Mouse (Mus musculus): Measurements from ENCODE around the gene Rad52. TPM values are rescaled to one million over a fixed set of nuclear protein-coding genes. Genes with fewer than 3 reads are reported as not detected.

Gene Rad52
- polyA plus RNA-seq (2012; ENCODE audit: insufficient read depth, low replicate concordance) = 16.3 and 37.0 TPM in 2 replicates

- Histone ChIP-seq H3K4me3 (replicated peaks) (peak within 1 kb of the TSS; percentile 96), H3K27me3 (replicated peaks) (no peaks in the 10 kb centered on the region), H3K9me3 (no peaks in the 10 kb centered on the region), H3K4me1 (peaks cover 26% of the 10 kb centered on the region), H3K36me3 (replicated peaks; ENCODE audit: low read length) (peaks cover 16% of the 10 kb centered on the region)
- peak; percentile 57; the same call in 1 of the 3 replicates for TF ChIP-seq GATA1 (IDR thresholded peaks at IDR 0.05; ENCODE audit: borderline replicate concordance, low read length)
- no peak for TF ChIP-seq FLI1 (IDR thresholded peaks at IDR 0.05; ENCODE audit: low read length)
These were observed at the start of gene Rad52 for GRCm38 (mm10) chr6:119902204-119903080. Rad52 (plus strand) TSS chr6:119902698.

GRCm38 (mm10) chr6:119854156-119854555, 48.3 kb upstream of the Rad52 start:
- TF ChIP-seq FLI1 (IDR thresholded peaks at IDR 0.05; ENCODE audit: low read length) (no peak), GATA1 (IDR thresholded peaks at IDR 0.05; ENCODE audit: borderline replicate concordance, low read length) (no peak)
- peaks cover 4% of the 10 kb centered on the region for H3K9me3 ChIP-seq
- H3K4me1 ChIP-seq = peaks cover 4% of the 10 kb centered on the region
- H3K36me3 ChIP-seq (replicated peaks; ENCODE audit: low read length) = no peaks in the 10 kb centered on the region
- no peaks in the 10 kb centered on the region for H3K27me3 ChIP-seq (replicated peaks)
- H3K4me3 ChIP-seq (replicated peaks) = no peak overlapping the region

- H3K4me3 ChIP-seq (replicated peaks) = no peak overlapping the region
- no peaks in the 10 kb centered on the region for H3K27me3 ChIP-seq (replicated peaks)
- TF ChIP-seq GATA1 (IDR thresholded peaks at IDR 0.05; ENCODE audit: borderline replicate concordance, low read length) (no peak), FLI1 (IDR thresholded peaks at IDR 0.05; ENCODE audit: low read length) (no peak)
These were observed 47.0 kb upstream of the Rad52 start for GRCm38 (mm10) chr6:119855471-119855870.

GRCm38 (mm10) chr6:119860236-119860635, 42.3 kb upstream of the Rad52 start:
- Histone ChIP-seq H3K27me3 (replicated peaks) (peaks cover 2% of the 10 kb centered on the region), H3K36me3 (replicated peaks; ENCODE audit: low read length) (no peaks in the 10 kb centered on the region), H3K9me3 (peaks cover 14% of the 10 kb centered on the region), H3K4me3 (replicated peaks) (no peak overlapping the region), H3K4me1 (no peaks in the 10 kb centered on the region)
- no peak for TF ChIP-seq FLI1 (IDR thresholded peaks at IDR 0.05; ENCODE audit: low read length)
- no peak for TF ChIP-seq GATA1 (IDR thresholded peaks at IDR 0.05; ENCODE audit: borderline replicate concordance, low read length)

More at GRCm38 (mm10) chr6:119855471-119855870, 47.0 kb upstream of the Rad52 start:
- no peaks in the 10 kb centered on the region for H3K36me3 ChIP-seq (replicated peaks; ENCODE audit: low read length)
- peaks cover 9% of the 10 kb centered on the region for H3K9me3 ChIP-seq
- no peaks in the 10 kb centered on the region; the same call in 1 of the 2 replicates for H3K4me1 ChIP-seq

- no peaks in the 10 kb centered on the region for H3K36me3 ChIP-seq (replicated peaks; ENCODE audit: low read length)
- H3K9me3 ChIP-seq = peaks cover 14% of the 10 kb centered on the region
- H3K27me3 ChIP-seq (replicated peaks) = peaks cover 2% of the 10 kb centered on the region
- H3K4me1 ChIP-seq = no peaks in the 10 kb centered on the region
- H3K4me3 ChIP-seq (replicated peaks) = no peak overlapping the region
- TF ChIP-seq FLI1 (IDR thresholded peaks at IDR 0.05; ENCODE audit: low read length) (no peak), GATA1 (IDR thresholded peaks at IDR 0.05; ENCODE audit: borderline replicate concordance, low read length) (no peak)
These were observed 41.0 kb upstream of the Rad52 start for GRCm38 (mm10) chr6:119861519-119861918.

- Histone ChIP-seq H3K9me3 (peaks cover 8% of the 10 kb centered on the region), H3K4me1 (no peaks in the 10 kb centered on the region), H3K4me3 (replicated peaks) (no peak overlapping the region), H3K36me3 (replicated peaks; ENCODE audit: low read length) (no peaks in the 10 kb centered on the region), H3K27me3 (replicated peaks) (peaks cover 2% of the 10 kb centered on the region)
- TF ChIP-seq GATA1 (IDR thresholded peaks at IDR 0.05; ENCODE audit: borderline replicate concordance, low read length) (no peak), FLI1 (IDR thresholded peaks at IDR 0.05; ENCODE audit: low read length) (no peak)
These were observed 38.0 kb upstream of the Rad52 start for GRCm38 (mm10) chr6:119864341-119865034.

GRCm38 (mm10) chr6:119883151-119883550, 19.3 kb upstream of the Rad52 start:
- H3K4me1 ChIP-seq = peaks cover 21% of the 10 kb centered on the region
- no peaks in the 10 kb centered on the region for H3K9me3 ChIP-seq
- H3K36me3 ChIP-seq (replicated peaks; ENCODE audit: low read length) = no peaks in the 10 kb centered on the region
- H3K4me3 ChIP-seq (replicated peaks) = no peak overlapping the region
- peaks cover 21% of the 10 kb centered on the region for H3K27me3 ChIP-seq (replicated peaks)
- TF ChIP-seq FLI1 (IDR thresholded peaks at IDR 0.05; ENCODE audit: low read length) (no peak), GATA1 (IDR thresholded peaks at IDR 0.05; ENCODE audit: borderline replicate concordance, low read length) (no peak)

- H3K36me3 ChIP-seq (replicated peaks; ENCODE audit: low read length) = no peaks in the 10 kb centered on the region
- peaks cover 49% of the 10 kb centered on the region for H3K27me3 ChIP-seq (replicated peaks)
- TF ChIP-seq FLI1 (IDR thresholded peaks at IDR 0.05; ENCODE audit: low read length) (no peak), GATA1 (IDR thresholded peaks at IDR 0.05; ENCODE audit: borderline replicate concordance, low read length) (no peak)
- H3K4me1 ChIP-seq = peaks cover 9% of the 10 kb centered on the region
- H3K9me3 ChIP-seq = no peaks in the 10 kb centered on the region
- H3K4me3 ChIP-seq (replicated peaks) = no peak overlapping the region
These were observed 9.8 kb upstream of the Rad52 start for GRCm38 (mm10) chr6:119892711-119893110.

GRCm38 (mm10) chr6:119903081-119903789, 737 bp downstream of the Rad52 start:
- peaks cover 28% of the 10 kb centered on the region for H3K4me1 ChIP-seq
- no peak for TF ChIP-seq GATA1 (IDR thresholded peaks at IDR 0.05; ENCODE audit: borderline replicate concordance, low read length)
- no peak for TF ChIP-seq FLI1 (IDR thresholded peaks at IDR 0.05; ENCODE audit: low read length)
- H3K27me3 ChIP-seq (replicated peaks) = no peaks in the 10 kb centered on the region
- peak overlapping the region; percentile 96 for H3K4me3 ChIP-seq (replicated peaks)
- peaks cover 19% of the 10 kb centered on the region for H3K36me3 ChIP-seq (replicated peaks; ENCODE audit: low read length)
- no peaks in the 10 kb centered on the region for H3K9me3 ChIP-seq

Measured in megakaryocyte, embryonic 14.5 days (primary cell).